Mouse (Mus musculus): ENCODE data around the gene Furin.

DNA sequence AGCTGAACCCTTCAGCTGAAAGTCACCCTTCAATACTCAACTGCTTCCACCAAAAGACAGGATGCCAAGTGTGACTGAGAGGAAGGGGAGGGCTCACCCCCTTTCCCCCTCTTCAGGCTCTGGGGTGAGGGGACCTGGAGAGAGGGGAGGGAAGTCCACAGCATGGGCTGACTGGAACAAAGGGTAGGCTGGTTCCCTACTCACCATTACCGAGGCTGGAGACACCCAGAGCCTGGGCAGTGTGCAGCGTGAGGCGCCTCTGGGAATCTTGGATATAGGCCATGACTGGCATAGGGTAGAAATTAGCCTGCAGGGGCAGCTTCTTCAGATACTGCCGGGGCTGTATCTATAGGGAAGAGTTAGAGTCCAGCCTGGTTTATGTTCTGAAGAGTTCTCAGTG, 47.2 kb downstream of the Furin start:
- TF ChIP-seq CTCF (IDR thresholded peaks at IDR 0.05) (no peak), EP300 (IDR thresholded peaks at IDR 0.05) (no peak)
